Mouse (Mus musculus): ENCODE measurements around the gene Pgbd5.

The Pgbd5 gene

GRCm38 (mm10) chr8:124439558-124439957 lies at the start of gene Pgbd5:
Gene Pgbd5, minus strand, starts transcription at chr8:124439658.
- DNase-seq, result no peak

- no peak for DNase-seq
Observed at GRCm38 (mm10) chr8:124483356-124484115, 44.1 kb upstream of the Pgbd5 start.

- DNase-seq, result no peak
Observed at GRCm38 (mm10) chr8:124482790-124483189, 43.3 kb upstream of the Pgbd5 start.

- no peak for DNase-seq
Observed at GRCm38 (mm10) chr8:124480321-124480720, 40.9 kb upstream of the Pgbd5 start.

- no peak for DNase-seq
Observed at GRCm38 (mm10) chr8:124479251-124479650, 39.8 kb upstream of the Pgbd5 start.

- peak; percentile 76 for DNase-seq
Observed at GRCm38 (mm10) chr8:124476701-124477100, 37.2 kb upstream of the Pgbd5 start.

- no peak for DNase-seq
Observed at GRCm38 (mm10) chr8:124475690-124476089, 36.2 kb upstream of the Pgbd5 start.

GRCm38 (mm10) chr8:124464641-124465040 lies 25.2 kb upstream of the Pgbd5 start:
- no peak for DNase-seq

GRCm38 (mm10) chr8:124463111-124463510 lies 23.7 kb upstream of the Pgbd5 start:
- no peak for DNase-seq

GRCm38 (mm10) chr8:124462192-124462591 lies 22.7 kb upstream of the Pgbd5 start:
- DNase-seq, result peak; percentile 40

GRCm38 (mm10) chr8:124461103-124461502 lies 21.6 kb upstream of the Pgbd5 start:
- DNase-seq, result no peak

GRCm38 (mm10) chr8:124460660-124461059 lies 21.2 kb upstream of the Pgbd5 start:
- no peak for DNase-seq

- DNase-seq, result no peak
Observed at GRCm38 (mm10) chr8:124459627-124460026, 20.2 kb upstream of the Pgbd5 start.

- DNase-seq, result no peak
Observed at GRCm38 (mm10) chr8:124455359-124455758, 15.9 kb upstream of the Pgbd5 start.

- DNase-seq, result no peak
Observed at GRCm38 (mm10) chr8:124450192-124450895, 10.9 kb upstream of the Pgbd5 start.

GRCm38 (mm10) chr8:124448962-124449670 lies 9.7 kb upstream of the Pgbd5 start:
- DNase-seq, result no peak

GRCm38 (mm10) chr8:124436741-124437140 lies 2.7 kb downstream of the Pgbd5 start:
- no peak for DNase-seq

GRCm38 (mm10) chr8:124435707-124436243 lies 3.7 kb downstream of the Pgbd5 start:
- DNase-seq, result no peak

- DNase-seq, result no peak
Observed at GRCm38 (mm10) chr8:124435170-124435569, 4.3 kb downstream of the Pgbd5 start.

GRCm38 (mm10) chr8:124434126-124434790 lies 5.2 kb downstream of the Pgbd5 start:
- DNase-seq, result peak; percentile 98

- DNase-seq, result peak; percentile 58
Observed at GRCm38 (mm10) chr8:124433451-124434125, 5.9 kb downstream of the Pgbd5 start.

GRCm38 (mm10) chr8:124430881-124431280 lies 8.6 kb downstream of the Pgbd5 start:
- no peak for DNase-seq
